Mouse (Mus musculus): ENCODE measurements around the gene Rufy2.

DNA sequence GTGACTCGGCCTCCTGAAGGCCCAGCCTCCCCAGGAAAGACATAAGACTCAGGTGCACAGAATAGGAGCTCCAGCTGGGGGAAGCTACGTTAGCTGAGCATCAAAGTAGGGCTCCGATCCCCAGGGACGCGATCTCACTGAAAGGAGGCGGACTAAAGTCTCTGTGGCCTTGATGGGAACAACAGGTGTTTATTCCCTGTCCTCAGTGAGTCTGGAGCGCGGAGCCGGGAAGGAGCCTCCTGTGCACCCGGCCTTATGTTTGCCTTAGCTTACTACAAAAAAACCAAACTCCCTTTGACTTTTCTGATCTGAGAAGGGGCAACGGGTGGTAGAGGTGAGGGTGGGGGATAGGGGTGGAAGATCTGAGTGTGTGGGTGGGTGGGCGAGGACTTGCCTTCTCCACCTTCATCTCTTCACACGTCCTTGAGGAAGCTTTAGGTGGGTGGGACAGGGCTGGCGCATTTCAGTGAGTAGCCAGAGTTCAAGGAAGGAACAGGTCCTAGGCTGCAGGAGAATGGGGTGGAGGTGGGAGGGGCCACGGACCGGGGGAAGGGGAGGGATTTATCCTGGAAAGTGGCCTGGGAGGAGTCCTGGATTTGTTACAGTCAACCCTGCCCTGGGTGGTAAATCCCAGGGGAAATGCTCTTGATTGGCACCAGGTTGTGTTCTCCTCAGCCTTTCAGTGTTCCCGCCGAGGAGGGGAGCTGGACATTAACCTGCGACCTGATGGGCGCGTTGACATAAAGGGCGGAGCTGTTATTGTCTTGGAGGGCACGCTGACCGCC is 77.1 kb downstream of the Rufy2 start:
- TF ChIP-seq FLI1 (IDR thresholded peaks at IDR 0.05; ENCODE audit: low read length), result no peak
- no peak for TF ChIP-seq GATA1 (IDR thresholded peaks at IDR 0.05; ENCODE audit: borderline replicate concordance, low read length)
